Mouse (Mus musculus): Measurements from ENCODE around the gene Lgi1. TPM values are rescaled to one million over a fixed set of nuclear protein-coding genes. Genes with fewer than 3 reads are reported as not detected.

Lgi1 gene
- polyA plus RNA-seq, 1 experiment from 2014 or later, result 2.2 TPM

DNA sequence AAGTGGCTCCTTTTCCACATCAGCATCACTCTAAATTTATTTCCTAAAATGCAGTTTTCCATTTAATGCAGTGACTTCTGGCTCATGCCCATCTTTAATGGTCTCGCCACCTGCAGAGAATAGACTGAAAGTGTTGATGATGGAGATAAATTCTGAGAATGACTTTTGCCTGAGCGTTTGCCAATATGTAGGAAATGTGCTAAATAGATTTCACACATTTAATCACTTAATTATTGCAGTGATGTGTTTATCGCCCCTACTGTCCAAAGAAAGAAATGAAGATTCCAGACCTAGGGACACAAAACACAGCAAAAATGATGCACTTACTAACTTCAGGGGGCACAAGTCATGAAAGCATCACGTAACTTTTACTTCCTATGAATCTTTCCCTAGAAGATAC, 54.8 kb downstream of the Lgi1 start:
- Histone ChIP-seq H3K4me3 (no peak overlapping the region), H3K27me3 (ENCODE audit: insufficient read depth, poor library complexity, severe bottlenecking) (no peaks in the 10 kb centered on the region), H3K27ac (no peak overlapping the region), H3K4me1 (replicated peaks) (peaks cover 7% of the 10 kb centered on the region), H3K36me3 (no peaks in the 10 kb centered on the region), H3K9me3 (no peaks in the 10 kb centered on the region)
- no peak for DNase-seq (ENCODE audit: low spot score)
- 90% methylated on average over 4 of the region's 4 CpGs for WGBS

DNA sequence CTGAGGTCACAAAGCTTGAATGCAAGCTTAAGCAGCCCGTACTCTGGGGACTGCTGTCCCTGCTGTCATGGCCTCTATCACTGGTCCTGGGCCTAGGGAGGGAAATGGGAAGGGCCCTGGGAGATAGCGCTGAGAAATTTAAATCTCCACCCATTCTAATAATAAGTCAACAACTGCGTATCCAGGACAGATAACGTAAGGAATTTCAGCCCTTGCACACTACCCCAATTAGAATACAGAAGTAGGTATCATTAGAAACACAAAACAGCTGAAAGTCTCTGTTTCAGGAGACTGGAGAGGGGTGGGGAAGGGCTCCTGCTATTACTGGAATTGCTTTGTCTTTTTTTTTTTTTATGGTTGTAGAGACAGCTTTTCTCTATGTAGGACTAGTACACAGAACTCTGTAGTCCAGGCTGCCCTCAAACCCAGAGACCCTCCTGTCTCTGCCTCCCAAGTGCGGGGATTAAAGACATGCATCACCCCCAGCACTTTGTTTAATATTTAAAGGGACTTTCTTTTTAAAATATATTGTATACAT, 56.4 kb downstream of the Lgi1 start:
- no peaks in the 10 kb centered on the region for H3K36me3 ChIP-seq
- H3K27me3 ChIP-seq (ENCODE audit: insufficient read depth, poor library complexity, severe bottlenecking), result no peaks in the 10 kb centered on the region
- no peak for DNase-seq (ENCODE audit: low spot score)
- no peak overlapping the region for H3K4me3 ChIP-seq
- no peak overlapping the region for H3K27ac ChIP-seq
- H3K4me1 ChIP-seq (replicated peaks), result peaks cover 17% of the 10 kb centered on the region
- H3K9me3 ChIP-seq, result no peaks in the 10 kb centered on the region
- 86% methylated on average over 5 of the region's 5 CpGs for WGBS

DNA sequence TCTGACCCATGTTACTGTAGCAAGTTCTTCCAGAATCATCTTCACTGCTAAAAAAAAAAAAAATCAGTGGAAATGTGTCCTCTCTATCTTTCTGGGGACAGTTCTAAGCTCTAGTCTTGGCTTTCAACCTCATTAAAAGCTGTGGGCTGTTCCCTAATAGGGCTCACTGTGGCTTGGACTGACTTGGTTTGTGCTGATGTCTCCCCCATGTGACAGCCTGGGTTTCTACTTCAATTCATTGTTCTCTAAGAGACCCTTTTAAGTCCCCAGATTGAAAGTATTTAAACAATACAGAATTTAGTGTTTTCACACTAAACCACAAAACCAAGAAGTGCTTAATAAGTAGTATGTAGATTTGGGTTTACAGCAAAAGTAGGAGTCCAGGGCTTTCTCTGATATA, 59.4 kb downstream of the Lgi1 start:
- no peak for DNase-seq (ENCODE audit: low spot score)
- H3K27ac ChIP-seq, result peak overlapping the region; percentile 59; the same call in 1 of the 2 replicates
- H3K4me3 ChIP-seq, result no peak overlapping the region
- no peaks in the 10 kb centered on the region for H3K27me3 ChIP-seq (ENCODE audit: insufficient read depth, poor library complexity, severe bottlenecking)
- no peaks in the 10 kb centered on the region for H3K9me3 ChIP-seq
- no peaks in the 10 kb centered on the region for H3K36me3 ChIP-seq
- peaks cover 21% of the 10 kb centered on the region for H3K4me1 ChIP-seq (replicated peaks)

DNA sequence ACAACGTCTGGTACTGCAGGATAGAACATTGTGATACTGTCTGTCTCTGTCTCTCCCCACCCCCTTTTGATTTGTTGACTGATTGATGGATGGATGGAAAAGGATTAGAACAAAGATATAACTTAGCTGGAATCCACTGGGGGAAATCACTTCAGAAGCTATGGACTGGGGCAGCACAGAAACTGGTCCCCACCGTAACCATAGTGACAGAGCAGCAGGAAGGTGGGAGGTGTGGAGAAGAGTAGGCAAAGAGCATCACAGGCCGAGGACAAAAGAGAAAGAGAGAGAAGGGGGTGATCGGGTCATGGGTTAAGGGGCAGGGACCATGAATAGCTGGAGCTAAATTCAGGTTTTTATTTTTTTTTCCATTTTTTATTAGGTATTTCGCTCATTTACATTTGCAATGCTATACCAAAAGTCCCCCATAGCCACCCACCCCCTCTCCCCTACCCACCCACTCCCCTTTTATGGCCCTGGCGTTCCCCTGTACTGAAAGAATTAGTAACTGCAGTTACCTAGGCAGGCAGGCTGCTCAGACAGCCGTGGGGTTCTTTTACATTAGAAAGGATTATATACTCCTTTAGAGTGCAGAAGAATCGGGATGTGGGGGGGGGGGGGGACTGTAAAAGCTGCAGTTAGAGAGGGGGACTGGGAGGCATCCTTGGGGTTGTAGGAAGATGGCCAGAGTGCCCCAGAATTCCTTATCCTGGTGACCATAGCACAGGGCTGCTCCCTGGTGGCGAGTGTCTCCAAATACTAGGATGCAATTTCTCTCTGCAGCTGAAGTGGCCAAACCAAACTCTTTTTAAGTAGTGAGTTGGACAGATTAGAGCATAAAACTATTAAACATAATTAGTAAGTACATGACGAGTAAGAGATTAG, 60.1 kb downstream of the Lgi1 start:
- H3K4me3 ChIP-seq, result no peak overlapping the region

DNA sequence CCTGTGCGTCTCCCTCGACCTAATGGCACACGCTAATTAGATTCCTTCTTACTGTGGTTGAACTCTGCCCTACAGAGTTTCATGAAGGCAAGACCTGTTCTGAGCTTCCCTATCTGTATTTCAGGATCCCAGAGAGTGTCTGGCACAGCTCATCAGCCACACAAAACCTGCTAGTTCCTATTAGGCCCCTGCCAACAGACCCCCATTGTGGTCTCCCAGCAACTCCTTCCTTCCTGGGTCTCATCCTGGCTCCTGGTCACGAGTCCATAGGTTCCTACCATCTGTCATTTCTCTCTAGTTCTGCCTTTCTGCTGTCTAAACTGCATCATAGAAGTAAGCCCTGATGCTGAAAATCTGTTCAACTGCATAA, 60.7 kb downstream of the Lgi1 start:
- no peaks in the 10 kb centered on the region for H3K36me3 ChIP-seq
- no peaks in the 10 kb centered on the region for H3K9me3 ChIP-seq
- no peak overlapping the region for H3K27ac ChIP-seq
- 63% methylated on average over 4 of the region's 4 CpGs for WGBS
- no peak overlapping the region for H3K4me3 ChIP-seq
- no peak for DNase-seq (ENCODE audit: low spot score)
- H3K4me1 ChIP-seq (replicated peaks), result peaks cover 21% of the 10 kb centered on the region
- no peaks in the 10 kb centered on the region for H3K27me3 ChIP-seq (ENCODE audit: insufficient read depth, poor library complexity, severe bottlenecking)

More for the DNA sequence above, 60.1 kb downstream of the Lgi1 start:
- Histone ChIP-seq H3K27me3 (ENCODE audit: insufficient read depth, poor library complexity, severe bottlenecking) (no peaks in the 10 kb centered on the region), H3K36me3 (no peaks in the 10 kb centered on the region), H3K4me1 (replicated peaks) (peaks cover 21% of the 10 kb centered on the region), H3K9me3 (no peaks in the 10 kb centered on the region), H3K27ac (peak overlapping the region; percentile 59; the same call in 1 of the 2 replicates)
- 20% methylated on average over 10 of the region's 10 CpGs for WGBS
- peak; percentile 40 for DNase-seq (ENCODE audit: low spot score)

DNA sequence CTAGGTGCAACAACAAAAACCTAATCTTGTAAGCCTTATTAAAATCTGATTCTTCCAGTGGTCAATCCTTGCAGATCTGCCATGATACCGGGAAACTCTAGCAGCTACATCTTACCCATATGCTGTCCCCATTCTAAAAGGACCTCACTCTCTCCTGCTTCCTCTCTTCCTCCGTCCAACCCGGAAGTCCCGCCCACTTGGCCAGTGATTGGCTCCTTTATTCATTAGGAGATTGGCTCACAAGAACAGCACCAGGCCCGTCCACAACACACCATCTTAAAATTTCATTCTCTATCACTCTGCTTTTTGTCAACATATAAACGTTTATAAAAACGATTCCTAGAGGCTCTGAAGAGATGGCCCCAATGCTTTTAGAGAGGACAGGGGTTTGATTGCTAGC, 61.5 kb downstream of the Lgi1 start:
- DNase-seq (ENCODE audit: low spot score), result no peak
- Histone ChIP-seq H3K4me1 (replicated peaks) (peaks cover 21% of the 10 kb centered on the region), H3K27ac (no peak overlapping the region), H3K9me3 (no peaks in the 10 kb centered on the region), H3K36me3 (no peaks in the 10 kb centered on the region), H3K27me3 (ENCODE audit: insufficient read depth, poor library complexity, severe bottlenecking) (no peaks in the 10 kb centered on the region), H3K4me3 (no peak overlapping the region)
- WGBS, result 90% methylated on average over 7 of the region's 7 CpGs

DNA sequence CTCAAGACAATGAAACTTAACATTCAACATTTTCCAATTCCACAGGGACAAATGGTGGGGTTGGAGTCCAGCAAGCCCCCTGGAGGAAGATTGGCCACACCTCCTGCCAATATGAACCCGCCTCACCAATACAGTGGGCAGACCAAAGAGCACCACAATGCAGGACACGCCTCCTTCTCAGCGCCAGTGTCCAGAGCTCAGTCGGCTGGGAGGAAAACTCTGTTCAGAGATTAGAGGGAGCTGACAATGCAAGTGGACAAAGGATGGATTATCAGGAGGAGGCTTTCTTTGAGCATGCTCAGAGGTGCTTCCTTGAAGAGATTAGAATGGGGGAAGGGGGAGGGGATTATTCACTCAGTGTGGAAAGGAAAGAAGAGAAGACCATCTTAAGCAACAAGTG, 62.7 kb downstream of the Lgi1 start:
- 43% methylated on average over 4 of the region's 4 CpGs for WGBS
- no peak for DNase-seq (ENCODE audit: low spot score)
- Histone ChIP-seq H3K9me3 (no peaks in the 10 kb centered on the region), H3K4me3 (no peak overlapping the region), H3K36me3 (no peaks in the 10 kb centered on the region), H3K27ac (no peak overlapping the region), H3K27me3 (ENCODE audit: insufficient read depth, poor library complexity, severe bottlenecking) (no peaks in the 10 kb centered on the region), H3K4me1 (replicated peaks) (peaks cover 21% of the 10 kb centered on the region)

DNA sequence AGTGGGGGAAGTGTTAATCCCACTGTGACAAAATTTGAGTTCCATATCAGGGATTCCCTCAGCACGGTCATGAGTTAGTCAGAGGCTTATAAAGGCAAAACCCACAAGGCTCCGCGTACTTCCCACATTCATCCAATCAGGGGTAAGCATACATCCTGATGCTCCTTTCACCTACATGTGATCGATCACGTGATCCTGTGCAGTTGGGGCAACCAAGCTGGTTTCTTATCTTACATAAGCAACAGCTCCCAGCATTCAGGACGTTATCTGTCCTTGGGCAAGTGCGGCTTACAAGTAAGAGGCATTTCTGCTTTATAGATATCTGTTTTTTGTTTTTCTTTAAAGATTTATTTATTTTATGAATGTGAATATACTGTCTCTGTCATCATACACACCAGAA, 63.7 kb downstream of the Lgi1 start:
- no peaks in the 10 kb centered on the region for H3K36me3 ChIP-seq
- no peak overlapping the region for H3K4me3 ChIP-seq
- no peak overlapping the region for H3K27ac ChIP-seq
- no peak for DNase-seq (ENCODE audit: low spot score)
- WGBS, result 92% methylated on average over 7 of the region's 7 CpGs
- peaks cover 21% of the 10 kb centered on the region for H3K4me1 ChIP-seq (replicated peaks)
- no peaks in the 10 kb centered on the region for H3K9me3 ChIP-seq
- no peaks in the 10 kb centered on the region for H3K27me3 ChIP-seq (ENCODE audit: insufficient read depth, poor library complexity, severe bottlenecking)

DNA sequence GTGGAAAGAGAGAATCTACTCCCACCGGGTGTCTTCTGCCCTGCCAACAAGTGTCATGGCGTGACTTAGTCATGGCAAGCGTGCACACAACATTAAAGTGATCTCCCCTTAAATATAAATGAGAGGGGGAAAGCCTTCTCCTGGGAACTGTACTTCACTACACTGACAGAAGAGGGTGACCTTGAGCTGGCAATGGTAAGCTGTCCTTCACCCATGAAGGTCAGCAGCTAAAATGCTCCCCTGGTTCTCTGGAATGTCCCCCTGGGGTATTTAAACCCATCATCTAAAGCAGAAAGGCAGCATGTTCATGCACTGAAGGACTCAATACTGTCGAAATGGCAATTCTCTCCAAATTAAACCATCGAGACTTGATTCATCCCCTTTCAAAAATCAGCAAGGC, 64.9 kb downstream of the Lgi1 start:
- DNase-seq (ENCODE audit: low spot score), result no peak
- Histone ChIP-seq H3K4me3 (no peak overlapping the region), H3K36me3 (no peaks in the 10 kb centered on the region), H3K27ac (no peak overlapping the region), H3K9me3 (no peaks in the 10 kb centered on the region), H3K4me1 (replicated peaks) (peaks cover 13% of the 10 kb centered on the region), H3K27me3 (ENCODE audit: insufficient read depth, poor library complexity, severe bottlenecking) (no peaks in the 10 kb centered on the region)
- WGBS, result 84% methylated on average over 5 of the region's 5 CpGs

DNA sequence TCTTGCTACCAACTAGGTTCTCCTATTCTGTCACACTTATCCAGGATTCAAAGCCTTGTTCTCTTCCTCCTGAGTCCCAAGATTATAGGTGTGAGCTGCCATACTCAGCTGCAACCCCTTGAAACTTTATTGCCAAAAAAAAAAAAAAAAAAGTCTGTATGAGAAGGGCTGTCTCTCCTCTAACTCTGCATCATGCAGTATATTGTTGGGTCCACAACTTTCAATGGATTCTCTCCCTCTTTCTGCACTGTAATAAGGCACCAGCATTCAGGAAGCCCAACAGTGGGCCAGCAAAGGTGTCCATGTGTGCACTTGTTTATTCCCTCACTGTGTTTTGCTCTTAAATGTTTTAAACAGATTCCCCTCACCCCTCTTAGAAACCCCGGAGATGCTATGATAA, 66.7 kb downstream of the Lgi1 start:
- Histone ChIP-seq H3K36me3 (no peaks in the 10 kb centered on the region), H3K4me1 (replicated peaks) (peaks cover 5% of the 10 kb centered on the region; the same call in 1 of the 2 replicates), H3K4me3 (no peak overlapping the region), H3K27me3 (ENCODE audit: insufficient read depth, poor library complexity, severe bottlenecking) (no peaks in the 10 kb centered on the region), H3K27ac (no peak overlapping the region), H3K9me3 (no peaks in the 10 kb centered on the region)
- DNase-seq (ENCODE audit: low spot score), result no peak
- 83% methylated on average over 1 of the region's 1 CpGs for WGBS

DNA sequence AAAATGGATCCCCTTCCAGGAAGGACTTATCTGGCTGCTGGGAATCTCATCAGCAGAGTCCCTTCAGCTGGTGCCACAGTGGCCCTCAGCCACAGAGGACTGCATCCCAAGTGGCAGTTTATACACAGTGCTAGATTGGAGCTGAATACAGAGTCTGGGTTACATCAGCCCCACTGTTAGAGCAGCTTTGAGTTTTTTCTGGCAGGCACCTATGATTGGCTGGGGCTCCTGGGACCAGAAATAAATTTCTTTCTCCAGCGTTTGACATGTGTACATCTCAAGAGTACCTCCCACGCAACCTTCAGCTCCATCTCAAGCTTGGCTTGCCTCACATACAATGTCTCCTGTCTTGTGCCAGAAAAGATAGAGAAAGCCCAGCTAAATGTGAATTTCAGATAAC, 67.9 kb downstream of the Lgi1 start:
- WGBS, result 81% methylated on average over 2 of the region's 2 CpGs
- H3K4me3 ChIP-seq, result no peak overlapping the region

DNA sequence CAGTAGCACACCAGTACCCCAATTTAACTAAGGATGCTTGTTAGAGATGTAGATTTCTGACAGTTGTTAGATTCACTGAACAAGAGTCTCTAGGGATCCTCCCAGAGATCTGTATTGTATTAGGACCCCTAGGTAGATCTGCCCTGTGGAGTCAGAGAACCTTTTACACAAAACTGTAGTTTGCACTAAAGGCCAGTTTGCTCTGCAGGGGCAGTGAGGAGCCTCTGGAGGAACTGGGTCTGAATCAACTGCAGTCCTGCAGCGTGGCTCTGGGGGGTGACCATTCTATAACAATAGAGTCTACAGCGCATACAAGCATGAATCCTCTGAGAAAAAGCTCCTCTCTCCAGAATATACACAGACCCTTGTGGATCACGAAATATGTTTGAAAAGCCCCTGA, 68.5 kb downstream of the Lgi1 start:
- no peak overlapping the region for H3K27ac ChIP-seq
- H3K36me3 ChIP-seq, result no peaks in the 10 kb centered on the region
- H3K4me3 ChIP-seq, result no peak overlapping the region
- no peaks in the 10 kb centered on the region for H3K4me1 ChIP-seq (replicated peaks)
- no peaks in the 10 kb centered on the region for H3K27me3 ChIP-seq (ENCODE audit: insufficient read depth, poor library complexity, severe bottlenecking)
- no peaks in the 10 kb centered on the region for H3K9me3 ChIP-seq
- DNase-seq (ENCODE audit: low spot score), result no peak
- 45% methylated on average over 3 of the region's 3 CpGs for WGBS

More for the DNA sequence above, 67.9 kb downstream of the Lgi1 start:
- H3K27ac ChIP-seq, result no peak overlapping the region
- no peak for DNase-seq (ENCODE audit: low spot score)
- H3K36me3 ChIP-seq, result no peaks in the 10 kb centered on the region
- no peaks in the 10 kb centered on the region for H3K9me3 ChIP-seq
- H3K4me1 ChIP-seq (replicated peaks), result no peaks in the 10 kb centered on the region
- H3K27me3 ChIP-seq (ENCODE audit: insufficient read depth, poor library complexity, severe bottlenecking), result no peaks in the 10 kb centered on the region

DNA sequence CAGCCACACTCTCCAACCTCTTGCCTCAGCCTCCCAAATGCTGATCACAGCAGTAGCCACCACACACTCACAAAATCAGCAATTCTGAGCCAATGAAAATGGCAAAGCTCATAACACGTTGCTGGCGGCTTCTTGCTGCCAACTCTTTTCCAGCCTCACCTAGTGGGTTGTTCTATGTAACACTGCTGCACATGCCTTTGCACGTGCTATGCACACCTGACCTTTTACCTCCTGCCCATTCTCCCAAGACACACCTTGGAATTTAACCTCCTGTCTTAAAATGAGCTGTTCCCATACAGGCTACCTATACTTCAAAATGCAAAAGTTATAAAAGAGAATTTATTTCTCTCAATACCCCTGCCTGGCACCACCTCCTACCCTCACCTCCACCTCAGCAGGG, 72.2 kb downstream of the Lgi1 start:
- Histone ChIP-seq H3K9me3 (no peaks in the 10 kb centered on the region), H3K36me3 (no peaks in the 10 kb centered on the region), H3K27ac (no peak overlapping the region), H3K4me1 (replicated peaks) (no peaks in the 10 kb centered on the region), H3K27me3 (ENCODE audit: insufficient read depth, poor library complexity, severe bottlenecking) (no peaks in the 10 kb centered on the region), H3K4me3 (no peak overlapping the region)
- WGBS, result 80% methylated on average over 3 of the region's 3 CpGs
- no peak for DNase-seq (ENCODE audit: low spot score)
